Mouse (Mus musculus): ENCODE data around the gene Chga. TPM values are rescaled to one million over a fixed set of nuclear protein-coding genes. Genes with fewer than 3 reads are reported as not detected.
A peak's percentile ranks its signal among the peaks of the same experiment; 100 is the strongest.

The Chga gene
- 1,000 to 10,000 TPM; 1,717 to 1,814 TPM for total RNA-seq (2021)
- long read RNA-seq, experiment 1, transcript Chga-201 (8 exons, 1,883 nt) = major isoform, 2,054 of 2,287 reads
- long read RNA-seq, experiment 1, partial matches to known transcripts = 119 of 2,287 reads
- long read RNA-seq, experiment 1, other reads (novel, unspliced or antisense) = 114 of 2,287 reads
- long read RNA-seq, experiment 2, transcript Chga-201 (8 exons, 1,883 nt) = major isoform, 5,961 of 7,027 reads
- long read RNA-seq, experiment 2, partial matches to known transcripts = 697 of 7,027 reads
- long read RNA-seq, experiment 2, other reads (novel, unspliced or antisense) = 369 of 7,027 reads

- peak; percentile 68 to 72 for DNase-seq (ENCODE audit: low spot score in 2 of 2)
These were observed at the start of gene Chga for GRCm38 (mm10) chr12:102554721-102555516. Chga (plus strand) TSS chr12:102554969.

- DNase-seq (ENCODE audit: low spot score in 2 of 2) = no peak
These were observed 49.5 kb upstream of the Chga start for GRCm38 (mm10) chr12:102505131-102505713.

GRCm38 (mm10) chr12:102505949-102506348 lies 48.8 kb upstream of the Chga start:
- no peak for DNase-seq (ENCODE audit: low spot score in 2 of 2)

GRCm38 (mm10) chr12:102511363-102511762 lies 43.4 kb upstream of the Chga start:
- no peak for DNase-seq (ENCODE audit: low spot score in 2 of 2)

- DNase-seq (ENCODE audit: low spot score in 2 of 2) = no peak
These were observed 40.6 kb upstream of the Chga start for GRCm38 (mm10) chr12:102514151-102514550.

- no peak for DNase-seq (ENCODE audit: low spot score in 2 of 2)
These were observed 40.0 kb upstream of the Chga start for GRCm38 (mm10) chr12:102514751-102515150.

- no peak for DNase-seq (ENCODE audit: low spot score in 2 of 2)
These were observed 38.6 kb upstream of the Chga start for GRCm38 (mm10) chr12:102516151-102516550.

GRCm38 (mm10) chr12:102517647-102518046 lies 37.1 kb upstream of the Chga start:
- no peak for DNase-seq (ENCODE audit: low spot score in 2 of 2)

GRCm38 (mm10) chr12:102519929-102520720 lies 34.6 kb upstream of the Chga start:
- no peak for DNase-seq (ENCODE audit: low spot score in 2 of 2)

GRCm38 (mm10) chr12:102521777-102522319 lies 32.9 kb upstream of the Chga start:
- DNase-seq (ENCODE audit: low spot score in 2 of 2) = no peak

- no peak for DNase-seq (ENCODE audit: low spot score in 2 of 2)
These were observed 30.6 kb upstream of the Chga start for GRCm38 (mm10) chr12:102524216-102524615.

GRCm38 (mm10) chr12:102524760-102525159 lies 30.0 kb upstream of the Chga start:
- DNase-seq (ENCODE audit: low spot score in 2 of 2) = no peak

- no peak for DNase-seq (ENCODE audit: low spot score in 2 of 2)
These were observed 26.8 kb upstream of the Chga start for GRCm38 (mm10) chr12:102527989-102528388.

- DNase-seq (ENCODE audit: low spot score in 2 of 2) = no peak
These were observed 19.0 kb upstream of the Chga start for GRCm38 (mm10) chr12:102535796-102536195.

- no peak for DNase-seq (ENCODE audit: low spot score in 2 of 2)
These were observed 14.5 kb upstream of the Chga start for GRCm38 (mm10) chr12:102540278-102540677.

- no peak for DNase-seq (ENCODE audit: low spot score in 2 of 2)
These were observed 13.6 kb upstream of the Chga start for GRCm38 (mm10) chr12:102541168-102541567.

- DNase-seq (ENCODE audit: low spot score in 2 of 2) = no peak
These were observed 9.6 kb upstream of the Chga start for GRCm38 (mm10) chr12:102545122-102545521.

GRCm38 (mm10) chr12:102550529-102550928 lies 4.2 kb upstream of the Chga start:
- peak; percentile 65 to 73 for DNase-seq (ENCODE audit: low spot score in 2 of 2)

- DNase-seq (ENCODE audit: low spot score in 2 of 2) = no peak
These were observed 3.6 kb upstream of the Chga start for GRCm38 (mm10) chr12:102551186-102551585.

- no peak for DNase-seq (ENCODE audit: low spot score in 2 of 2)
These were observed 2.8 kb upstream of the Chga start for GRCm38 (mm10) chr12:102552001-102552400.

Measured in adrenal gland, adult 18-20 months (tissue).